Mouse (Mus musculus) intestine, embryonic 15.5 days (tissue): ENCODE measurements at regions not wholly inside any gene's neighbourhood (a gene's known extent, or its start where the extent isn't known, plus 50 kb on each side); places are given as distances from the start of the nearest gene placed in this dataset.
A peak's percentile ranks its signal among the peaks of the same experiment; 100 is the strongest.

Experiments used
- ATAC-seq: fragments of 200-750 bp; cut with Nextera tagmentation; 2 replicates; pipeline ENCODE4 v1.8.0; 2017; ENCODE audit warnings: moderate TSS enrichment, moderate library complexity
- H3K27ac ChIP-seq: fragments of 300-500 bp; sonication (generic); 2 replicates; pipeline ENCODE4 v1.5.1; 2015; ENCODE audit warnings: mild to moderate bottlenecking, inconsistent platforms
- H3K27me3 ChIP-seq: fragments of 300-500 bp; sonication (generic); replicated peaks from 2 replicates; pipeline ENCODE4 v1.6.1; 2015; ENCODE audit warnings: inconsistent platforms
- H3K36me3 ChIP-seq: fragments of 300-500 bp; sonication (generic); 2 replicates; pipeline ENCODE4 v1.6.1; 2015; ENCODE audit warnings: inconsistent platforms
- H3K4me1 ChIP-seq: fragments of 300-500 bp; sonication (generic); replicated peaks from 2 replicates; pipeline ENCODE4 v1.6.1; 2015; ENCODE audit warnings: inconsistent platforms
- H3K4me2 ChIP-seq: fragments of 300-500 bp; sonication (generic); replicated peaks from 2 replicates; pipeline ENCODE4 v1.6.1; 2015; ENCODE audit warnings: mild to moderate bottlenecking, inconsistent platforms
- H3K4me3 ChIP-seq: fragments of 300-500 bp; sonication (generic); replicated peaks from 2 replicates; pipeline ENCODE4 v1.5.1; 2015; ENCODE audit warnings: inconsistent platforms
- H3K9ac ChIP-seq: fragments of 300-500 bp; sonication (generic); 2 replicates; pipeline ENCODE4 v1.6.1; 2015; ENCODE audit warnings: inconsistent platforms
- H3K9me3 ChIP-seq: fragments of 300-500 bp; sonication (generic); 2 replicates; pipeline ENCODE4 v1.6.1; 2016; ENCODE audit warnings: inconsistent platforms
- WGBS: fragments of 180-500 bp; shearing (Covaris S2); methylation state at CpG from one replicate; pipeline ENCODE4 v1.1.7; 2015; 5-methylcytosine and 5-hydroxymethylcytosine counted together

- no peak overlapping the region for H3K27ac ChIP-seq
- H3K27me3 ChIP-seq: no peaks in the 10 kb centered on the region
- H3K4me2 ChIP-seq: peak overlapping the region; percentile 4; the same call in 1 of the 2 replicates
- no peaks in the 10 kb centered on the region for H3K36me3 ChIP-seq
- H3K4me3 ChIP-seq: no peak overlapping the region
- H3K4me1 ChIP-seq: 0 out of 2 replicates have a peak, but pooled peaks cover 4% of the 10 kb centered on the region
- H3K9ac ChIP-seq: no peak overlapping the region
- H3K9me3 ChIP-seq: no peaks in the 10 kb centered on the region
- WGBS: 37% methylated on average over 17 of the region's 17 CpGs
- ATAC-seq: peak; percentile 58; the same call in 1 of the 2 replicates
Observed at GRCm38 (mm10) chr10:21789847-21790530, 92.0 kb upstream of the Sgk1 start.

- H3K9ac ChIP-seq: no peak overlapping the region
- no peak overlapping the region for H3K4me3 ChIP-seq
- H3K4me2 ChIP-seq: no peak overlapping the region
- no peak overlapping the region for H3K27ac ChIP-seq
- H3K36me3 ChIP-seq: no peaks in the 10 kb centered on the region
- no peaks in the 10 kb centered on the region for H3K9me3 ChIP-seq
- no peaks in the 10 kb centered on the region for H3K27me3 ChIP-seq
- 86% methylated on average over 3 of the region's 3 CpGs for WGBS
- no peak for ATAC-seq
- H3K4me1 ChIP-seq: 0 out of 2 replicates have a peak, but pooled peaks cover 4% of the 10 kb centered on the region
Observed at GRCm38 (mm10) chr10:21790991-21791390, 91.0 kb upstream of the Sgk1 start.

GRCm38 (mm10) chr10:21792431-21792830 lies 89.6 kb upstream of the Sgk1 start:
- no peak overlapping the region for H3K4me2 ChIP-seq
- H3K4me3 ChIP-seq: no peak overlapping the region
- no peaks in the 10 kb centered on the region for H3K36me3 ChIP-seq
- 0 out of 2 replicates have a peak, but pooled peaks cover 4% of the 10 kb centered on the region for H3K4me1 ChIP-seq
- H3K9ac ChIP-seq: no peak overlapping the region
- H3K27ac ChIP-seq: no peak overlapping the region
- no peaks in the 10 kb centered on the region for H3K9me3 ChIP-seq
- WGBS: 41% methylated on average over 10 of the region's 10 CpGs
- H3K27me3 ChIP-seq: no peaks in the 10 kb centered on the region
- no peak for ATAC-seq

- H3K4me3 ChIP-seq: no peak overlapping the region
- H3K4me2 ChIP-seq: no peak overlapping the region
- H3K36me3 ChIP-seq: no peaks in the 10 kb centered on the region
- 0 out of 2 replicates have a peak, but pooled peaks cover 4% of the 10 kb centered on the region for H3K4me1 ChIP-seq
- H3K9ac ChIP-seq: no peak overlapping the region
- H3K9me3 ChIP-seq: no peaks in the 10 kb centered on the region
- WGBS: 59% methylated on average over 11 of the region's 11 CpGs
- ATAC-seq: no peak
- H3K27ac ChIP-seq: no peak overlapping the region
- H3K27me3 ChIP-seq: no peaks in the 10 kb centered on the region
Observed at GRCm38 (mm10) chr10:21793641-21794040, 88.3 kb upstream of the Sgk1 start.

GRCm38 (mm10) chr10:21796386-21796785 lies 85.6 kb upstream of the Sgk1 start:
- no peaks in the 10 kb centered on the region for H3K36me3 ChIP-seq
- WGBS: 96% methylated on average over 4 of the region's 4 CpGs
- no peak overlapping the region for H3K4me2 ChIP-seq
- no peaks in the 10 kb centered on the region for H3K4me1 ChIP-seq
- no peak for ATAC-seq
- H3K9ac ChIP-seq: no peak overlapping the region
- no peak overlapping the region for H3K27ac ChIP-seq
- no peaks in the 10 kb centered on the region for H3K27me3 ChIP-seq
- no peak overlapping the region for H3K4me3 ChIP-seq
- no peaks in the 10 kb centered on the region for H3K9me3 ChIP-seq

- Histone ChIP-seq H3K4me3 (no peak overlapping the region), H3K4me2 (no peak overlapping the region), H3K27me3 (no peaks in the 10 kb centered on the region), H3K27ac (no peak overlapping the region), H3K36me3 (no peaks in the 10 kb centered on the region), H3K9ac (no peak overlapping the region), H3K9me3 (no peaks in the 10 kb centered on the region), H3K4me1 (no peaks in the 10 kb centered on the region)
- 80% methylated on average over 6 of the region's 6 CpGs for WGBS
- ATAC-seq: no peak
Observed at GRCm38 (mm10) chr10:21798103-21798502, 83.9 kb upstream of the Sgk1 start.

GRCm38 (mm10) chr10:21801556-21801955 lies 80.4 kb upstream of the Sgk1 start:
- 51% methylated on average over 5 of the region's 5 CpGs for WGBS
- no peak for ATAC-seq
- no peak overlapping the region for H3K4me2 ChIP-seq
- H3K4me1 ChIP-seq: no peaks in the 10 kb centered on the region
- H3K9me3 ChIP-seq: no peaks in the 10 kb centered on the region
- no peak overlapping the region for H3K27ac ChIP-seq
- H3K27me3 ChIP-seq: no peaks in the 10 kb centered on the region
- H3K36me3 ChIP-seq: no peaks in the 10 kb centered on the region
- no peak overlapping the region for H3K4me3 ChIP-seq
- no peak overlapping the region for H3K9ac ChIP-seq

GRCm38 (mm10) chr10:21803184-21803583 lies 78.8 kb upstream of the Sgk1 start:
- Histone ChIP-seq H3K36me3 (no peaks in the 10 kb centered on the region), H3K9ac (no peak overlapping the region), H3K9me3 (no peaks in the 10 kb centered on the region), H3K4me3 (no peak overlapping the region), H3K4me2 (no peak overlapping the region), H3K4me1 (no peaks in the 10 kb centered on the region), H3K27ac (no peak overlapping the region), H3K27me3 (no peaks in the 10 kb centered on the region)
- no peak for ATAC-seq

GRCm38 (mm10) chr10:21804761-21805160 lies 77.2 kb upstream of the Sgk1 start:
- H3K9ac ChIP-seq: no peak overlapping the region
- H3K4me2 ChIP-seq: no peak overlapping the region
- no peaks in the 10 kb centered on the region for H3K9me3 ChIP-seq
- no peaks in the 10 kb centered on the region for H3K27me3 ChIP-seq
- no peak overlapping the region for H3K27ac ChIP-seq
- H3K36me3 ChIP-seq: no peaks in the 10 kb centered on the region
- no peaks in the 10 kb centered on the region for H3K4me1 ChIP-seq
- no peak for ATAC-seq
- no peak overlapping the region for H3K4me3 ChIP-seq
- WGBS: 67% methylated on average over 2 of the region's 2 CpGs

- no peak for ATAC-seq
- Histone ChIP-seq H3K9ac (no peak overlapping the region), H3K9me3 (no peaks in the 10 kb centered on the region), H3K36me3 (no peaks in the 10 kb centered on the region), H3K27me3 (no peaks in the 10 kb centered on the region), H3K4me2 (no peak overlapping the region), H3K4me3 (no peak overlapping the region), H3K27ac (no peak overlapping the region), H3K4me1 (no peaks in the 10 kb centered on the region)
- WGBS: 60% methylated on average over 6 of the region's 6 CpGs
Observed at GRCm38 (mm10) chr10:21805606-21806005, 76.4 kb upstream of the Sgk1 start.

GRCm38 (mm10) chr10:21806716-21807115 lies 75.3 kb upstream of the Sgk1 start:
- no peaks in the 10 kb centered on the region for H3K36me3 ChIP-seq
- H3K27ac ChIP-seq: no peak overlapping the region
- no peaks in the 10 kb centered on the region for H3K4me1 ChIP-seq
- 97% methylated on average over 4 of the region's 4 CpGs for WGBS
- no peak overlapping the region for H3K4me3 ChIP-seq
- no peaks in the 10 kb centered on the region for H3K9me3 ChIP-seq
- no peaks in the 10 kb centered on the region for H3K27me3 ChIP-seq
- ATAC-seq: no peak
- H3K9ac ChIP-seq: no peak overlapping the region
- H3K4me2 ChIP-seq: no peak overlapping the region

- ATAC-seq: no peak
- 83% methylated on average over 3 of the region's 3 CpGs for WGBS
Observed at GRCm38 (mm10) chr10:21819686-21820085, 62.3 kb upstream of the Sgk1 start.

GRCm38 (mm10) chr10:21821421-21821820 lies 60.6 kb upstream of the Sgk1 start:
- Histone ChIP-seq H3K9ac (no peak overlapping the region), H3K27me3 (no peaks in the 10 kb centered on the region), H3K36me3 (no peaks in the 10 kb centered on the region), H3K27ac (no peak overlapping the region), H3K4me1 (no peaks in the 10 kb centered on the region), H3K4me3 (no peak overlapping the region), H3K9me3 (no peaks in the 10 kb centered on the region), H3K4me2 (no peak overlapping the region)
- no peak for ATAC-seq
- WGBS: 61% methylated on average over 5 of the region's 5 CpGs

More at GRCm38 (mm10) chr10:21819686-21820085, 62.3 kb upstream of the Sgk1 start:
- Histone ChIP-seq H3K9ac (no peak overlapping the region), H3K4me1 (no peaks in the 10 kb centered on the region), H3K4me3 (no peak overlapping the region), H3K27ac (no peak overlapping the region), H3K27me3 (no peaks in the 10 kb centered on the region), H3K36me3 (no peaks in the 10 kb centered on the region), H3K4me2 (no peak overlapping the region), H3K9me3 (no peaks in the 10 kb centered on the region)
